Mouse (Mus musculus): ENCODE measurements around the gene Cenpv. TPM values are rescaled to one million over a fixed set of nuclear protein-coding genes. Genes with fewer than 3 reads are reported as not detected.

Gene Cenpv
- total and polyA plus RNA-seq, 3 experiments = 149 to 2,878 (median 178) TPM

GRCm38 (mm10) chr11:62496151-62496715 is 42.8 kb downstream of the Cenpv start:
- no peaks in the 10 kb centered on the region for H3K36me3 ChIP-seq (ENCODE audit: control insufficient read depth in 1 of 2, insufficient read depth in 2 of 2, low read length in 2 of 2)
- no peaks in the 10 kb centered on the region for H3K79me2 ChIP-seq (ENCODE audit: control insufficient read depth, insufficient read depth, low read length, poor library complexity)
- TF ChIP-seq RCOR1 (IDR thresholded peaks at IDR 0.05; ENCODE audit: low read depth, low read length) (no peak), ELF1 (IDR thresholded peaks at IDR 0.05; ENCODE audit: low read depth, low read length) (no peak), GATA1 (IDR thresholded peaks at IDR 0.05; ENCODE audit: low read depth, low read length) (peak; percentile 22; the same call in 1 of the 2 replicates), TBP (IDR thresholded peaks at IDR 0.05; ENCODE audit: low read depth, low read length) (0 out of 2 replicates have a peak, but pooled peaks have one; percentile 11), USF1 (IDR thresholded peaks at IDR 0.05; ENCODE audit: low read depth, low read length) (no peak), CHD2 (IDR thresholded peaks at IDR 0.05; ENCODE audit: low read length) (no peak), MAX (IDR thresholded peaks at IDR 0.05; ENCODE audit: low read length) (no peak), RAD21 (IDR thresholded peaks at IDR 0.05; ENCODE audit: low read depth, low read length) (peak; percentile 56), ZNF384 (IDR thresholded peaks at IDR 0.05; ENCODE audit: low read depth, low read length) (peak; percentile 94), MYB (IDR thresholded peaks at IDR 0.05; ENCODE audit: low read depth, low read length) (no peak), SMC3 (IDR thresholded peaks at IDR 0.05; ENCODE audit: low read depth, low read length) (peak; percentile 68), JUND (IDR thresholded peaks at IDR 0.05; ENCODE audit: low read depth, low read length) (no peak), POLR2AphosphoS2 (IDR thresholded peaks at IDR 0.05; ENCODE audit: low read length) (no peak), NELFE (IDR thresholded peaks at IDR 0.05; ENCODE audit: low read depth, low read length) (no peak), CTCF (IDR thresholded peaks at IDR 0.05 in 2 of 3, conservative IDR thresholded peaks at IDR 0.05 in 1 of 3; ENCODE audit: control insufficient read depth in 1 of 3, insufficient read depth in 1 of 3, low read depth in 2 of 3, low read length in 3 of 3, poor library complexity in 1 of 3, severe bottlenecking in 1 of 3) (peak; percentile 58 to 74 (median 72)), MAZ (IDR thresholded peaks at IDR 0.05; ENCODE audit: low read depth, low read length) (no peak), ETS1 (IDR thresholded peaks at IDR 0.05; ENCODE audit: low read depth, low read length) (no peak), CHD1 (IDR thresholded peaks at IDR 0.05; ENCODE audit: low read depth, low read length) (no peak), E2F4 (IDR thresholded peaks at IDR 0.05; ENCODE audit: borderline replicate concordance, low read depth, low read length) (no peak), ZKSCAN1 (IDR thresholded peaks at IDR 0.05; ENCODE audit: low read depth, low read length) (no peak), MEF2A (IDR thresholded peaks at IDR 0.05; ENCODE audit: extremely low read depth, insufficient replicate concordance, low read depth, low read length, poor library complexity, severe bottlenecking) (no peak), ZC3H11A (IDR thresholded peaks at IDR 0.05; ENCODE audit: low read depth, low read length) (peak; percentile 61)
- H3K4me1 ChIP-seq (ENCODE audit: control insufficient read depth in 1 of 2, insufficient read depth in 2 of 2, low read length in 2 of 2) = no peaks in the 10 kb centered on the region
- peak; percentile 81 for DNase-seq (ENCODE audit: low read depth, low spot score)
- H3K27ac ChIP-seq (ENCODE audit: control insufficient read depth, low read depth, low read length) = no peak overlapping the region
- H3K9me3 ChIP-seq (replicated peaks; ENCODE audit: insufficient read depth, low read length) = no peaks in the 10 kb centered on the region
- H3K4me3 ChIP-seq (ENCODE audit: control insufficient read depth in 1 of 2, insufficient read depth in 1 of 2, low read depth in 2 of 2, low read length in 2 of 2) = no peak overlapping the region
- no peaks in the 10 kb centered on the region for H3K27me3 ChIP-seq (ENCODE audit: control insufficient read depth in 1 of 2, insufficient read depth in 2 of 2, low read length in 2 of 2)
- H3K9ac ChIP-seq (ENCODE audit: control insufficient read depth, low read depth, low read length, poor library complexity, severe bottlenecking) = no peak overlapping the region

Data from MEL (cell line).